Mouse (Mus musculus) spleen, adult 2 months (tissue): ENCODE measurements around the gene Alpk3. TPM values are rescaled to one million over a fixed set of nuclear protein-coding genes. Genes with fewer than 3 reads are reported as not detected.

ENCODE experiments used
- DNase-seq, 2 experiments: peaks; one replicate each; pipeline versions ENCODE4 v3.0.0 to v3.0.0-alpha.2; 2012 to 2021; ENCODE audit warnings: low spot score in 2 of 2, low read depth in 1 of 2
- H3K27ac ChIP-seq: fragments of 200-500 bp; 2 replicates; pipeline ENCODE4 v1.5.1; 2012; ENCODE audit warnings: low read length, inconsistent platforms; ENCODE audit not compliant: insufficient read depth
- H3K27me3 ChIP-seq: fragments of 200-500 bp; 2 replicates; pipeline ENCODE4 v1.6.1; 2012; ENCODE audit warnings: mild to moderate bottlenecking, moderate library complexity, low read length, inconsistent platforms; ENCODE audit not compliant: control insufficient read depth, insufficient read depth
- H3K36me3 ChIP-seq: fragments of 200-500 bp; 2 replicates; pipeline ENCODE4 v1.6.1; 2012; ENCODE audit warnings: mild to moderate bottlenecking, low read length, inconsistent platforms; ENCODE audit not compliant: control insufficient read depth, insufficient read depth
- H3K4me1 ChIP-seq: fragments of 200-500 bp; 2 replicates; pipeline ENCODE4 v1.6.1; 2011; ENCODE audit warnings: inconsistent platforms; ENCODE audit not compliant: control insufficient read depth, insufficient read depth, insufficient read length
- H3K4me3 ChIP-seq: fragments of 200-500 bp; 2 replicates; pipeline ENCODE4 v1.5.1; 2011; ENCODE audit warnings: mild to moderate bottlenecking, inconsistent platforms; ENCODE audit not compliant: insufficient read depth, insufficient read length; ENCODE audit errors: extremely low read depth
- CTCF ChIP-seq: fragments of 200-500 bp; IDR thresholded peaks from 2 replicates; pipeline ENCODE4 v1.5.1; 2011; ENCODE audit warnings: mild to moderate bottlenecking, inconsistent platforms; ENCODE audit not compliant: insufficient read depth, insufficient read length, insufficient replicate concordance; ENCODE audit errors: extremely low read depth
- POLR2A ChIP-seq: fragments of 200-500 bp; IDR thresholded peaks from 2 replicates; pipeline ENCODE4 v1.6.1; 2011; ENCODE audit warnings: low read depth, low read length, inconsistent platforms
- WGBS: fragments of 180-500 bp; shearing (Covaris S2); methylation state at CpG from one replicate; pipeline ENCODE4 v1.1.7; 2018; 5-methylcytosine and 5-hydroxymethylcytosine counted together
- polyA plus RNA-seq: library from polyadenylated mRNA; depleted of rRNA; stranded (reverse); fragments of >200 nt; gene quantifications from 2 replicates; pipeline ENCODE4 v1.2.3, GENCODE M21; 2012

Alpk3 gene
- polyA plus RNA-seq, 1 experiment = 0.12 TPM

- Histone ChIP-seq H3K4me1 (no peaks in the 10 kb centered on the region), H3K4me3 (no peak overlapping the region), H3K27me3 (no peaks in the 10 kb centered on the region), H3K36me3 (no peaks in the 10 kb centered on the region), H3K27ac (no peak overlapping the region)
- 65% methylated on average over 9 of the region's 9 CpGs for WGBS
- TF ChIP-seq CTCF (no peak), POLR2A (no peak)
- no peak for DNase-seq
Observed at GRCm38 (mm10) chr7:81058712-81059154, 1.3 kb downstream of the Alpk3 start.

GRCm38 (mm10) chr7:81059388-81059787, 2.0 kb downstream of the Alpk3 start:
- no peak for DNase-seq
- Histone ChIP-seq H3K4me1 (no peaks in the 10 kb centered on the region), H3K27me3 (no peaks in the 10 kb centered on the region), H3K4me3 (no peak overlapping the region), H3K36me3 (no peaks in the 10 kb centered on the region), H3K27ac (no peak overlapping the region)
- 89% methylated on average over 5 of the region's 5 CpGs for WGBS
- TF ChIP-seq POLR2A (no peak), CTCF (no peak)

DNA sequence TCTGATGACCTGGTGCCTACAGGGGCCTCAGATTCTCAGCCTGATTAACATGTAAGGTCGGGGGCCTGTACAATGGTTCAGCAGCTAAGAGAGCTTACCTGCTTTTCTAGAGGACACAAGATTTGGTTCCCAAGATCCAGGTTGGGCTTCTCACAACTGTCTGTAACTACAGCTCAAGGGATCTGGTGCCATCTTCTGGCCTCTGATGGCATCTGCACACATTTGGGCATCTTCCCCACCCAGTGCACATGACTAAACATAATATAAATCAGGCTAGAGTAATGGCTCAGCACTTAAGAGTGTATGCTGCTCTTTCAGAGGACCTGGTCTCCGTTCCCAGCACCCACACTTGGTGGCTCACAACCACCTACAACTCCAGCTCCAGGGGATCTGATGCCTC, 3.5 kb downstream of the Alpk3 start:
- Histone ChIP-seq H3K4me3 (no peak overlapping the region), H3K4me1 (no peaks in the 10 kb centered on the region), H3K27me3 (no peaks in the 10 kb centered on the region), H3K36me3 (no peaks in the 10 kb centered on the region), H3K27ac (no peak overlapping the region)
- TF ChIP-seq POLR2A (no peak), CTCF (peak; percentile 70; the same call in 1 of the 2 replicates)
- peak; percentile 24 to 36 for DNase-seq
- WGBS = 77% methylated on average over 2 of the region's 2 CpGs

- H3K27me3 ChIP-seq = no peaks in the 10 kb centered on the region
- H3K36me3 ChIP-seq = no peaks in the 10 kb centered on the region
- TF ChIP-seq POLR2A (no peak), CTCF (no peak)
- WGBS = 80% methylated on average over 11 of the region's 11 CpGs
- H3K4me3 ChIP-seq = no peak overlapping the region
- no peaks in the 10 kb centered on the region for H3K4me1 ChIP-seq
- DNase-seq = no peak
- no peak overlapping the region for H3K27ac ChIP-seq
Observed at GRCm38 (mm10) chr7:81061936-81062335, 4.5 kb downstream of the Alpk3 start.

DNA sequence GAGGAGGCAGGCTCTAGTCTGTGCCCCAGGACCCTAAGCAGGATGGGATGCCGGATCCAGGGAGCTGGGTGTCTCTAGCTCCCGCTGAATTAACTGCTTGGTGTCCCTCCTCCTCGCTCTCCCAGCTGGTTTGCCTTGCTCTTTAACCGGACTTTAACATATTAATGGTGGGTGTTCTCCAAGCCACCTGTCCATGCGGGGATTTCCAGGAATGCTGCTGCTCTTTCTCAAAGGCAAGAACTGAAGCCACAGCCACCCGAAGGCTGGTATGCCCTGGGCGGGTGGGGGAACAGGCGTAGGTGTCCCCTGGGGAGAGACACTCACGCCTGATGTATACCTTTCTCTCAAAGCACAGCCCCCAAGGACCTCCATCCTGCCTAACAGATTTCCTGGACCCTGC, 5.9 kb downstream of the Alpk3 start:
- Histone ChIP-seq H3K27ac (no peak overlapping the region), H3K27me3 (no peaks in the 10 kb centered on the region), H3K4me3 (no peak overlapping the region), H3K36me3 (no peaks in the 10 kb centered on the region), H3K4me1 (no peaks in the 10 kb centered on the region)
- 88% methylated on average over 9 of the region's 9 CpGs for WGBS
- DNase-seq = no peak
- TF ChIP-seq CTCF (no peak), POLR2A (no peak)

DNA sequence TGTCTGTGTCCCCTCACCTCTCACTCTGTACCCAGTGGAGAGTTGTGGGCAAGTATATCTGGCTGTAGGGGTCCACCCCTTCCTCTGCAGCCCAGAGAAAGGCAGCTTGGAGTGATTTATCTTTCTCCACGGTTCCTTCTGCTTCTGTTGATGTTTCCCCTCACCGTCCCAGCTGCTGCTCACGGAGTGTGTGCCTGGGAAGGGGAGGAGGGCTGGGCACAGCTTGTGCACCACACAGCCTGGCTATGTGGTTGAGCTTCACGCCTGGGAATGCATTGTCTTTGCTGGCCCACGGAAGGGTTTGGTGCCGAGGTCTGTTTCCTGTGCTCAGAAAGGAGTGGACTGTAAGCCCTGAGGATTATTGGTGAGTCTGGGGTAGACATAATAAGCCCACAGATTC, 9.3 kb downstream of the Alpk3 start:
- Histone ChIP-seq H3K4me3 (no peak overlapping the region), H3K27me3 (no peaks in the 10 kb centered on the region), H3K4me1 (no peaks in the 10 kb centered on the region), H3K27ac (no peak overlapping the region), H3K36me3 (no peaks in the 10 kb centered on the region)
- 7% methylated on average over 6 of the region's 6 CpGs for WGBS
- TF ChIP-seq CTCF (no peak), POLR2A (no peak)
- no peak for DNase-seq

GRCm38 (mm10) chr7:81072463-81072862, 15.1 kb downstream of the Alpk3 start:
- Histone ChIP-seq H3K4me3 (no peak overlapping the region), H3K27ac (no peak overlapping the region), H3K4me1 (peaks cover 9% of the 10 kb centered on the region; the same call in 1 of the 2 replicates), H3K27me3 (no peaks in the 10 kb centered on the region), H3K36me3 (no peaks in the 10 kb centered on the region)
- DNase-seq = no peak
- TF ChIP-seq CTCF (no peak), POLR2A (no peak)
- 86% methylated on average over 5 of the region's 5 CpGs for WGBS

DNA sequence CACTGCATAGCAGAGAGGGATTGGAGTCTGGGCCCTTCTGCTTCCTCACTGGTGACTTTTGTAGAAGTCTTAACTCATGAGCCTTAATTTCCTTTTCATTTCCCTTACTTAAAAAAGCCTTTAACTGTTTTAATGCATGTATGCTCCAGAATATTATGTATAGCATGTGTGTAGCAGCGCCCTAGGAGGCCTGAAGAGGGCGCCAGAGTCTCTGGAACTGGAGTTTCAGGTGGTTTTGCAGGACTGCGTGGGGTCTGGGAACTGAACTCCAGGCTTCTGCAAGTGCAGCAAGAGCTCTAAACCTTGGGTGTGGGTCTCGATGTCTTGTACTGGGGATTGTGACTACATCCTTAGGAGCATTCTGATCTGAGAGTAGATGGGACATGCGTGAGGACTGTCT, 15.9 kb downstream of the Alpk3 start:
- H3K4me1 ChIP-seq = peaks cover 9% of the 10 kb centered on the region; the same call in 1 of the 2 replicates
- no peaks in the 10 kb centered on the region for H3K27me3 ChIP-seq
- 88% methylated on average over 5 of the region's 5 CpGs for WGBS
- TF ChIP-seq CTCF (no peak), POLR2A (no peak)
- H3K4me3 ChIP-seq = no peak overlapping the region
- no peaks in the 10 kb centered on the region for H3K36me3 ChIP-seq
- no peak for DNase-seq
- no peak overlapping the region for H3K27ac ChIP-seq
